Comparison of ENCODE assay signal across 11 mouse cellular contexts in genomic region chr6:127770806-127771205, GRCm38 (mm10). TPM values are rescaled to one million over a fixed set of nuclear protein-coding genes. Genes with fewer than 3 reads are reported as not detected.
DNase-seq lines count a peak whose midpoint lies in the region; ATAC-seq and TF ChIP-seq lines count a peak whose summit lies in the region.
"Had no signal": no experiment of that assay in that cellular context is flagged by ENCODE, and none has a peak within 500 bp of the region (broad histone marks: within the 10 kb centered on the region; RNA-seq: fewer than 3 reads in every experiment).

No protein-coding gene starts in this region.

- no peak for TF ChIP-seq CTCF in layer of hippocampus, adult 2 months (conservative IDR thresholded peaks at IDR 0.05)
- TF ChIP-seq CTCF in stomach, postnatal 0 days (IDR thresholded peaks at IDR 0.05; ENCODE audit: low read depth), result no peak

- WGBS in hindbrain, embryonic 10.5 days, result 29% methylated on average over 4 of the region's 4 CpGs
- WGBS in hindbrain, embryonic 11.5 days, result 34% methylated on average over 4 of the region's 4 CpGs
- 44% methylated on average over 4 of the region's 4 CpGs for WGBS in midbrain, embryonic 12.5 days
- 16% methylated on average over 4 of the region's 4 CpGs for WGBS in stomach, postnatal 0 days

- no peak for DNase-seq in hindbrain, embryonic 10.5 days (ENCODE audit: low spot score)
- DNase-seq in hindbrain, embryonic 11.5 days (ENCODE audit: low spot score), result no peak
- DNase-seq in layer of hippocampus, adult 2 months (ENCODE audit: low spot score in 2 of 2), result peak; percentile 67 to 89
- DNase-seq in right cerebral cortex, postnatal 36 days (ENCODE audit: low spot score in 2 of 2), result peak; percentile 68 to 82
- DNase-seq in retina, postnatal 1 day, result no peak
- no peak for DNase-seq in urinary bladder, postnatal 36 days (ENCODE audit: low spot score in 2 of 2)
- no peak for DNase-seq in stomach, postnatal 0 days (ENCODE audit: low spot score)
- DNase-seq: gastrocnemius, postnatal 36 days; heart, postnatal 36 days had no signal

- H3K4me1 ChIP-seq in hindbrain, embryonic 10.5 days (replicated peaks), result peaks cover 68% of the 10 kb centered on the region
- no peaks in the 10 kb centered on the region; the same call in 1 of the 2 replicates for H3K4me1 ChIP-seq in hindbrain, embryonic 11.5 days (replicated peaks; ENCODE audit: control insufficient read depth, insufficient read depth, low read length)
- peaks cover 39% of the 10 kb centered on the region for H3K4me1 ChIP-seq in midbrain, embryonic 12.5 days
- H3K4me1 ChIP-seq in stomach, postnatal 0 days (replicated peaks; ENCODE audit: control insufficient read depth, insufficient read depth), result no peaks in the 10 kb centered on the region

- no peak overlapping the region for H3K4me2 ChIP-seq in hindbrain, embryonic 11.5 days (replicated peaks; ENCODE audit: low read depth, low read length)
- H3K4me2 ChIP-seq in midbrain, embryonic 12.5 days (replicated peaks), result peak overlapping the region; percentile 98; the same call in 1 of the 2 replicates
- no peak overlapping the region for H3K4me2 ChIP-seq in stomach, postnatal 0 days (replicated peaks; ENCODE audit: low read depth)
- H3K4me2 ChIP-seq: lung, embryonic 15.5 days had no signal

- no peaks in the 10 kb centered on the region for H3K9me3 ChIP-seq in hindbrain, embryonic 10.5 days
- H3K9me3 ChIP-seq in hindbrain, embryonic 11.5 days (ENCODE audit: control insufficient read depth, low read length), result no peaks in the 10 kb centered on the region
- no peaks in the 10 kb centered on the region for H3K9me3 ChIP-seq in midbrain, embryonic 12.5 days
- no peaks in the 10 kb centered on the region for H3K9me3 ChIP-seq in stomach, postnatal 0 days (ENCODE audit: control insufficient read depth, low read length)
- H3K9me3 ChIP-seq: lung, embryonic 15.5 days had no signal

- no peaks in the 10 kb centered on the region for H3K36me3 ChIP-seq in hindbrain, embryonic 10.5 days
- H3K36me3 ChIP-seq in hindbrain, embryonic 11.5 days (ENCODE audit: control insufficient read depth, insufficient read depth, low read length), result no peaks in the 10 kb centered on the region
- H3K36me3 ChIP-seq in midbrain, embryonic 12.5 days, result no peaks in the 10 kb centered on the region
- no peaks in the 10 kb centered on the region for H3K36me3 ChIP-seq in stomach, postnatal 0 days (ENCODE audit: control insufficient read depth, insufficient read depth, low read length)
- H3K36me3 ChIP-seq: lung, embryonic 15.5 days had no signal

- peaks cover 79% of the 10 kb centered on the region for H3K27me3 ChIP-seq in hindbrain, embryonic 10.5 days (ENCODE audit: insufficient read depth, poor library complexity, severe bottlenecking)
- peaks cover 7% of the 10 kb centered on the region for H3K27me3 ChIP-seq in hindbrain, embryonic 11.5 days (ENCODE audit: control insufficient read depth, insufficient read depth, low read length)
- H3K27me3 ChIP-seq in midbrain, embryonic 12.5 days, result peaks cover 54% of the 10 kb centered on the region
- H3K27me3 ChIP-seq in stomach, postnatal 0 days (ENCODE audit: control insufficient read depth, insufficient read depth, low read length), result peaks cover 12% of the 10 kb centered on the region

- H3K9ac ChIP-seq in hindbrain, embryonic 11.5 days (ENCODE audit: low read depth, low read length), result no peak overlapping the region
- no peak overlapping the region for H3K9ac ChIP-seq in midbrain, embryonic 12.5 days (replicated peaks)
- no peak overlapping the region for H3K9ac ChIP-seq in stomach, postnatal 0 days (ENCODE audit: low read length)
- H3K9ac ChIP-seq: lung, embryonic 15.5 days had no signal

- no peak for TF ChIP-seq EP300 in stomach, postnatal 0 days (optimal IDR thresholded peaks at IDR 0.05)

- peak overlapping the region; percentile 81; the same call in 1 of the 2 replicates for H3K4me3 ChIP-seq in hindbrain, embryonic 10.5 days
- H3K4me3 ChIP-seq in hindbrain, embryonic 11.5 days (ENCODE audit: low read depth, low read length), result no peak overlapping the region
- peak overlapping the region; percentile 75 for H3K4me3 ChIP-seq in layer of hippocampus, adult 2 months
- H3K4me3 ChIP-seq in midbrain, embryonic 12.5 days, result no peak overlapping the region
- no peak overlapping the region for H3K4me3 ChIP-seq in stomach, postnatal 0 days (ENCODE audit: low read depth, low read length)
- H3K4me3 ChIP-seq: lung, embryonic 15.5 days had no signal

- H3K27ac ChIP-seq in hindbrain, embryonic 10.5 days, result peak overlapping the region; percentile 93
- no peak overlapping the region for H3K27ac ChIP-seq in hindbrain, embryonic 11.5 days (ENCODE audit: low read depth, low read length)
- peak overlapping the region; percentile 96 for H3K27ac ChIP-seq in layer of hippocampus, adult 2 months
- no peak overlapping the region for H3K27ac ChIP-seq in midbrain, embryonic 12.5 days (replicated peaks)
- H3K27ac ChIP-seq in stomach, postnatal 0 days (replicated peaks), result no peak overlapping the region
- H3K27ac ChIP-seq: lung, embryonic 15.5 days had no signal

- ATAC-seq in hindbrain, embryonic 11.5 days (ENCODE audit: low FRiP score), result no peak
- no peak for ATAC-seq in midbrain, embryonic 12.5 days (ENCODE audit: low FRiP score, low read depth)
- no peak for ATAC-seq in stomach, postnatal 0 days (ENCODE audit: low FRiP score, low TSS enrichment)

RNA-seq across cellular contexts. Expression of gene Prmt8, which starts 1.5 kb away (rescaled TPM):
- 24.7 and 38.5 TPM in 2 replicates for polyA plus RNA-seq in hindbrain, embryonic 10.5 days (2016; fragmentation: Nextera tagmentation; extraction: Ambion mirVana)
- 44.6 and 46.3 TPM in 2 replicates for polyA plus RNA-seq in hindbrain, embryonic 11.5 days (2014; fragmentation: Nextera tagmentation; extraction: Ambion mirVana)
- total RNA-seq in layer of hippocampus, adult 2 months (2021), result 10 to 100 TPM; 66.4 to 67.1 TPM
- polyA plus RNA-seq in midbrain, embryonic 12.5 days (2016; fragmentation: Nextera tagmentation; extraction: Ambion mirVana), result 31.3 and 32.5 TPM in 2 replicates
- 0.12 TPM in 1 of 2 replicates, not detected in the other for polyA plus RNA-seq in stomach, postnatal 0 days (2015; fragmentation: Nextera tagmentation; extraction: Ambion mirVana)
- total RNA-seq: gastrocnemius, postnatal 36 days; heart, postnatal 36 days had no signal
- polyA plus RNA-seq: lung, embryonic 15.5 days had no signal

Comparison
In these comparisons a context has a peak if more than half of its experiments do, and no peak if none do; other contexts are left out.
1. H3K27ac ChIP-seq: peak in hindbrain, embryonic 10.5 days (single experiment) and layer of hippocampus, adult 2 months (single experiment); none in hindbrain, embryonic 11.5 days (single experiment), midbrain, embryonic 12.5 days (single experiment) and stomach, postnatal 0 days (single experiment).
2. H3K4me3 ChIP-seq: peak in hindbrain, embryonic 10.5 days (single experiment) and layer of hippocampus, adult 2 months (single experiment); none in hindbrain, embryonic 11.5 days (single experiment), midbrain, embryonic 12.5 days (single experiment) and stomach, postnatal 0 days (single experiment).
3. DNase-seq: peak in layer of hippocampus, adult 2 months (2 of 2) and right cerebral cortex, postnatal 36 days (2 of 2); none in hindbrain, embryonic 10.5 days (single experiment), hindbrain, embryonic 11.5 days (single experiment), retina, postnatal 1 day (single experiment), urinary bladder, postnatal 36 days (0 of 2) and stomach, postnatal 0 days (single experiment).
4. RNA of gene Prmt8, which starts 1.5 kb away (polyA plus RNA-seq): 44.6 to 46.3 TPM in hindbrain, embryonic 11.5 days, 24.7 to 38.5 TPM in hindbrain, embryonic 10.5 days and 31.3 to 32.5 TPM in midbrain, embryonic 12.5 days; 0.12 TPM in stomach, postnatal 0 days; every median in the first group is over 10 times any median in the second.